Mouse (Mus musculus): Measurements from ENCODE around the gene Gucd1. TPM values are rescaled to one million over a fixed set of nuclear protein-coding genes. Genes with fewer than 3 reads are reported as not detected.
A peak's percentile ranks its signal among the peaks of the same experiment; 100 is the strongest.

The Gucd1 gene
- polyA plus RNA-seq, 1 experiment = 124 TPM

DNA sequence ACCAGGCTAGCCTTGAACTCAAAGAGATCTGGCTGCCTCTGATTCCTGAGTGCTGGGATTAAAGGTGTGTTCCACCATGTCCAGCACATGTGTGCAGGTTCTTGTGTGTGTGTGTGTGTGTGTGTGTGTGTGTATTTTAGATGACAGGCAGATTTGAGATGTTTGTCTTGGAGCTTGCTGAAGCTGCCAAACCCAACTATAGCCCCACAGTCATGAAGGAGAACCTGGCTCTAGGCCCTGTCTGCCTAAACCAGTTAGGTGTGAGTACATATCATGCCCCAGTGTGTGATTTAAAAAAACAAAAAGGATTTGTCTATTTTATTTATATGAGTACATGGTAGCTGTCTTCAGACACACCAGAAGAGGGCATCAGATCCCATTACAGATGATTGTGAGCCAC is 21.9 kb downstream of the Gucd1 start:
- no peaks in the 10 kb centered on the region for H3K36me3 ChIP-seq (ENCODE audit: control insufficient read depth, insufficient read depth, low read length)
- peak overlapping the region; percentile 15 for H3K27ac ChIP-seq (ENCODE audit: insufficient read depth, low read depth, low read length)
- no peak for TF ChIP-seq CTCF (conservative IDR thresholded peaks at IDR 0.05; ENCODE audit: insufficient read depth, insufficient read length, low read depth, low read length)
- TF ChIP-seq POLR2A (IDR thresholded peaks at IDR 0.05; ENCODE audit: low read depth, low read length) = no peak
- H3K4me1 ChIP-seq (ENCODE audit: control insufficient read depth, insufficient read depth, low read length) = no peaks in the 10 kb centered on the region
- no peak overlapping the region for H3K4me3 ChIP-seq (ENCODE audit: insufficient read depth, low read depth, low read length)
- no peaks in the 10 kb centered on the region for H3K27me3 ChIP-seq (replicated peaks; ENCODE audit: control insufficient read depth, insufficient read depth, low read length)
- DNase-seq = no peak

DNA sequence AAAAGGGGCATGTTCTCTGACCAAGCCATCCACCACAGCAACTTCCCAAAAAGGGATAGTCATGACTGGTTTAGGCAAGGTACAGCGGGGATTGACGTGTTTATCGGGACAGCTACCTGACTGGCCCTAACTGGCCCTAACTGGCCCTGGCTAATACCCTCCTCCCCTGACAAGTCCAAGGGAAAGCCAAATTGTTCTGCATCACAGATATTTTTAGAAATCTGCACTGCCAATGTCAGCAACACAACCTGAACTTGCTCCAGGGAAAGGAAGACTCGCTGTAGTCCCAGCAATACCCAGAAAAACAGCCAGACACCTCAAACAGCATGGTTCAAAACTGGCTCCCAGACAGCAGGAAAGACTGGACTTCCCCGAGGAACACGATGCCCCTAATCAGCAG is 22.5 kb downstream of the Gucd1 start:
- 38% methylated on average over 6 of the region's 6 CpGs for WGBS
- Histone ChIP-seq H3K27me3 (replicated peaks; ENCODE audit: control insufficient read depth, insufficient read depth, low read length) (no peaks in the 10 kb centered on the region), H3K27ac (ENCODE audit: insufficient read depth, low read depth, low read length) (peak overlapping the region; percentile 15; the same call in 1 of the 2 replicates), H3K36me3 (ENCODE audit: control insufficient read depth, insufficient read depth, low read length) (no peaks in the 10 kb centered on the region), H3K4me3 (ENCODE audit: insufficient read depth, low read depth, low read length) (no peak overlapping the region), H3K4me1 (ENCODE audit: control insufficient read depth, insufficient read depth, low read length) (no peaks in the 10 kb centered on the region)
- DNase-seq = peak; percentile 53
- no peak for TF ChIP-seq CTCF (conservative IDR thresholded peaks at IDR 0.05; ENCODE audit: insufficient read depth, insufficient read length, low read depth, low read length)
- no peak for TF ChIP-seq POLR2A (IDR thresholded peaks at IDR 0.05; ENCODE audit: low read depth, low read length)

DNA sequence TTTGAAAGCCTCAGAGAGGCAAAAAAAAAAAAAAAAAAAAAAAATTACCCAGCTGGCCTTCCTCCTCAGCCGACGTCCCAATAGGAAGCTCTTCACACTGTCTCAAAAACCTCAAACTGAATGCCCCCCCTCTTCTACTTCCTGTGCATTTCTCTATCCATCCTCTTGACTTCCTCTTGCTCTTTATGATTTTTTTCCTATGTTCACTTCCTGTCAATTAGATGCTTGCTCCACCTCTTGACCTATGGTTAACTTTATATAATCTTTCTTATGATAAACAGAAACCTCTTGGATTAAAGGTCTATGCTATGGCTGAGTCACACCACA is 25.9 kb downstream of the Gucd1 start:
- Histone ChIP-seq H3K27ac (ENCODE audit: insufficient read depth, low read depth, low read length) (no peak overlapping the region), H3K36me3 (ENCODE audit: control insufficient read depth, insufficient read depth, low read length) (no peaks in the 10 kb centered on the region), H3K4me1 (ENCODE audit: control insufficient read depth, insufficient read depth, low read length) (no peaks in the 10 kb centered on the region), H3K4me3 (ENCODE audit: insufficient read depth, low read depth, low read length) (no peak overlapping the region), H3K27me3 (replicated peaks; ENCODE audit: control insufficient read depth, insufficient read depth, low read length) (no peaks in the 10 kb centered on the region)
- DNase-seq = no peak
- TF ChIP-seq POLR2A (IDR thresholded peaks at IDR 0.05; ENCODE audit: low read depth, low read length) (no peak), CTCF (conservative IDR thresholded peaks at IDR 0.05; ENCODE audit: insufficient read depth, insufficient read length, low read depth, low read length) (no peak)
- WGBS = 61% methylated on average over 2 of the region's 2 CpGs

DNA sequence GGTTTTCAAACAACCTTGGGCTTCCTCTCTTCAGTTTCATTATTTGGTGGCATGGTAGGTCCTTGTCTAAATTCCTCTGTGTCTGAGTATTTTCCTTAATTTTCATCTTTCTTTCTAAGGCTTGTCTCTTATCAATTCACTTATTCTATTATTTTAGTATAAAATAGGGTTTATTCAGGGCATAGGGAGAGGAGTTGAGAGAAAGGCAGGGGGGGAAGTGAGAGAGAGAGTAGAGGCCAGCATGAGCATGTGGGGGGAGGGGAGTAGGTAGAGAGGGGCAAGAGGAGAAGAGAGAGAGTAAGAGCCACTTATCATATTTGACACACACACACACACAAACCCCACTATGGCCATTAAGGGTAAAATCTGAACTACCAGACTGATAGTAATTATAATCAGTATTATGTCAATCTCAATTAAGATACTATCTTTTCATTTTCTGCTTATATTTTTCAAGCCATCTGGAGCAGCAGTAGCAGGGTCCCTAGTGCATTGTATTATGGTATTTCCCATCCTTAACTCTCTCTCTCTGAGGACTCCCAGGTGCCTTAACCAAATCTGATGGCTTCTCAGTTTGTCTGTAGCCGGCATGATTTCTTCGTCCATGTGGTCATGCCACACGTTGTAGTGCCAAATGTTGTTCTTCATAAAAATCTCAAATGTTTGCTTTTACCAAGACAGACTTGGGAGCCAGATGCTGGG is 26.4 kb downstream of the Gucd1 start:
- 82% methylated on average over 3 of the region's 3 CpGs for WGBS
- H3K27ac ChIP-seq (ENCODE audit: insufficient read depth, low read depth, low read length) = no peak overlapping the region
- no peaks in the 10 kb centered on the region for H3K27me3 ChIP-seq (replicated peaks; ENCODE audit: control insufficient read depth, insufficient read depth, low read length)
- H3K4me3 ChIP-seq (ENCODE audit: insufficient read depth, low read depth, low read length) = no peak overlapping the region
- no peaks in the 10 kb centered on the region for H3K4me1 ChIP-seq (ENCODE audit: control insufficient read depth, insufficient read depth, low read length)
- TF ChIP-seq POLR2A (IDR thresholded peaks at IDR 0.05; ENCODE audit: low read depth, low read length) (no peak), CTCF (conservative IDR thresholded peaks at IDR 0.05; ENCODE audit: insufficient read depth, insufficient read length, low read depth, low read length) (no peak)
- no peaks in the 10 kb centered on the region for H3K36me3 ChIP-seq (ENCODE audit: control insufficient read depth, insufficient read depth, low read length)
- no peak for DNase-seq

DNA sequence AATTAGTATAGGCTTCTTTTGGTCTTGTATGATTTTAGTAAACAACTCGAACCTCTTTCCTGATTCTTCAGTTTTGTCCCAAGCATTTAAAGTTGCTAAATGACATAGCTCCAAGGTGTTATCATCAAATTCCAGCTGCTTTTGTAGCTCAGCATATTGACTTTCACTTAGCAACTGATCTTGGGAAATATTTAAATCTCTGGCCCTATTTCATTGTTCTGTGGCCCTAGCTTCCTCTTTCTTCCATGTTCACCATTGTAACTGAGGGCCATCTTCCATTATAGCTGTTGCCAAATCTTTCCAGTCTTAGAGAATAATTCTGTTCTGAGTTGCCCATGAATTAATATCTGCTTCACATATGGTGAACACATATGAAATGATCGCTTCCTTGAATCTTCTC is 27.0 kb downstream of the Gucd1 start:
- Histone ChIP-seq H3K36me3 (ENCODE audit: control insufficient read depth, insufficient read depth, low read length) (no peaks in the 10 kb centered on the region), H3K27ac (ENCODE audit: insufficient read depth, low read depth, low read length) (no peak overlapping the region), H3K27me3 (replicated peaks; ENCODE audit: control insufficient read depth, insufficient read depth, low read length) (no peaks in the 10 kb centered on the region), H3K4me3 (ENCODE audit: insufficient read depth, low read depth, low read length) (no peak overlapping the region), H3K4me1 (ENCODE audit: control insufficient read depth, insufficient read depth, low read length) (no peaks in the 10 kb centered on the region)
- TF ChIP-seq CTCF (conservative IDR thresholded peaks at IDR 0.05; ENCODE audit: insufficient read depth, insufficient read length, low read depth, low read length) = no peak
- no peak for TF ChIP-seq POLR2A (IDR thresholded peaks at IDR 0.05; ENCODE audit: low read depth, low read length)
- 91% methylated on average over 2 of the region's 2 CpGs for WGBS
- DNase-seq = no peak

DNA sequence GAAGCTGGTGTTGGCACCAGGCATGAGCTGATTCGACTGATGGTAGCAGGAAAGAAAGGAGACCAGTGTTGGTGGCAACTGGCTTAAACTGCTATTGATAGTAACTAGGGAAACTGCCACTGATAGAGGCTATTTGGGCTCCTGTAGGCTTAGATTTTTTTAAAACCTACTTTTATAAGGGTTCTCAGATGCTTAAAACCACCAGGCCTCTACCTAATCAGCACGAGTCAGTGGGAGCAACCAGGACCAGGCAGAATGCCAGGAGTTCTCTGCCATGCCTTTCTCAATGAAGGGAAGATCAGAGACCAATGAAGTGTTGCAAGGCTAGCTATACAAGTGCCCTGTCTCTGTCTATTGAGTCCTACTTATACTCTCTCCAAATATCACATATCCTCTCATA is 28.2 kb downstream of the Gucd1 start:
- Histone ChIP-seq H3K27me3 (replicated peaks; ENCODE audit: control insufficient read depth, insufficient read depth, low read length) (no peaks in the 10 kb centered on the region), H3K27ac (ENCODE audit: insufficient read depth, low read depth, low read length) (no peak overlapping the region), H3K4me3 (ENCODE audit: insufficient read depth, low read depth, low read length) (no peak overlapping the region), H3K36me3 (ENCODE audit: control insufficient read depth, insufficient read depth, low read length) (no peaks in the 10 kb centered on the region), H3K4me1 (ENCODE audit: control insufficient read depth, insufficient read depth, low read length) (no peaks in the 10 kb centered on the region)
- 51% methylated on average over 2 of the region's 2 CpGs for WGBS
- no peak for DNase-seq
- TF ChIP-seq CTCF (conservative IDR thresholded peaks at IDR 0.05; ENCODE audit: insufficient read depth, insufficient read length, low read depth, low read length) (no peak), POLR2A (IDR thresholded peaks at IDR 0.05; ENCODE audit: low read depth, low read length) (no peak)

DNA sequence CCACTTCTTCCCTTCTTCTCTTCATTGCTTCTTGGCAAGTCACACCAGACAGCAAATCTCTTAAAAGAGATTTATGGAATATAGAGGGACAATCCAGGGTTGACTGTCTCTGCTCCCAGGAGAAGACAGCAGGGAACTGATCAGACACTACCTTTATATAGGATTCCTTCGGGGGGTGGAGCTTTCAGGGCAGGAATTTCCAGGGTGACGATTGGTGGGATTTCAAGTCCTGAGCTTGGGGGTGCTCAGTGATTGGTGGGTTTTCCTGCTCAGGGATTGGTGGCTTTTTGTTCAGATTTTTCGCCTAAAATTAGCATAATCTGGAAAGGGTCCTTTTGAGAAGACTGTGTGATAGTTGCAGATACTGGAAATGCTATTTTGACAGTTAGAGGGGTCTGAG is 30.6 kb downstream of the Gucd1 start:
- Histone ChIP-seq H3K27ac (ENCODE audit: insufficient read depth, low read depth, low read length) (no peak overlapping the region), H3K4me3 (ENCODE audit: insufficient read depth, low read depth, low read length) (no peak overlapping the region), H3K27me3 (replicated peaks; ENCODE audit: control insufficient read depth, insufficient read depth, low read length) (no peaks in the 10 kb centered on the region), H3K4me1 (ENCODE audit: control insufficient read depth, insufficient read depth, low read length) (no peaks in the 10 kb centered on the region), H3K36me3 (ENCODE audit: control insufficient read depth, insufficient read depth, low read length) (no peaks in the 10 kb centered on the region)
- WGBS = 81% methylated on average over 3 of the region's 3 CpGs
- DNase-seq = no peak
- TF ChIP-seq CTCF (conservative IDR thresholded peaks at IDR 0.05; ENCODE audit: insufficient read depth, insufficient read length, low read depth, low read length) = no peak
